Mouse (Mus musculus) liver, embryonic 14.5 days (tissue): Measurements from ENCODE around the gene Cit.

Experiments
- CTCF ChIP-seq: IDR thresholded peaks from 2 replicates; pipeline ENCODE4 v1.5.1; 2016; ENCODE audit warnings: antibody characterized with exemption, low read depth, control low read depth
- EP300 ChIP-seq: IDR thresholded peaks from 2 replicates; pipeline ENCODE4 v1.6.1; 2016; ENCODE audit warnings: antibody characterized with exemption, low read depth

GRCm38 (mm10) chr5:116024327-116024739, 179.3 kb downstream of the Cit start, which contains the start of gene Prkab1:
- TF ChIP-seq CTCF = peak; percentile 85
- peak; percentile 30; the same call in 1 of the 2 replicates for TF ChIP-seq EP300
